Mouse (Mus musculus): ENCODE results near the gene Eif5a. TPM values are rescaled to one million over a fixed set of nuclear protein-coding genes. Genes with fewer than 3 reads are reported as not detected.

Gene Eif5a
- polyA plus RNA-seq, 1 experiment from 2014 or later: 1,317 TPM

DNA sequence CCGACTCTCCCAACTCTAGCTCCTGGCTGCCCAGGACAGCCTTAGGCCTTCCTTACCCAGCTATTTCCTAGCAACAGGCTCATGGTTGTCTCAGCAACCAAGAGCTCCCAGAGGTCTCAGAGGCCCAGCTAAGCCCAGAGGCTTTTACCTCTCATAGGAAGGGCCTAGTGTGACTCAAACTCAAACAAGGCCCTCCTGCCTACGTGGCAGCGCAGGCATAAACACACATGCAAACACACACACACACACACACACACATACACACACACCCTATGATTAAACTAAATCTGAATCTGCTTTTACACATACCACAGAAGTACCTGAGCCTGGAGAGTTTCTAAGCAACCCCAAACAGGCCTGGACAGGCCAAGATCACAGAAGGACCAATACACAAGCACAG lies 43.4 kb downstream of the Eif5a start:
- H3K4me2 ChIP-seq (ENCODE audit: low read depth, low read length): peak overlapping the region; percentile 7; the same call in 1 of the 2 replicates
- no peak for ATAC-seq (replicated peaks; ENCODE audit: extremely low read depth, insufficient read depth, low FRiP score)
- H3K36me3 ChIP-seq (ENCODE audit: control insufficient read depth, insufficient read depth): no peaks in the 10 kb centered on the region
- 90% methylated on average over 3 of the region's 3 CpGs for WGBS
- H3K4me1 ChIP-seq (ENCODE audit: control insufficient read depth, insufficient read depth, low read length): peaks cover 20% of the 10 kb centered on the region
- H3K4me3 ChIP-seq (ENCODE audit: low read length): no peak overlapping the region
- H3K27me3 ChIP-seq (ENCODE audit: control insufficient read depth, insufficient read depth, low read length): no peaks in the 10 kb centered on the region
- H3K9ac ChIP-seq (ENCODE audit: low read length): no peak overlapping the region
- no peak overlapping the region for H3K27ac ChIP-seq (ENCODE audit: low read length)
- no peaks in the 10 kb centered on the region for H3K9me3 ChIP-seq (replicated peaks; ENCODE audit: control insufficient read depth, low read length)

DNA sequence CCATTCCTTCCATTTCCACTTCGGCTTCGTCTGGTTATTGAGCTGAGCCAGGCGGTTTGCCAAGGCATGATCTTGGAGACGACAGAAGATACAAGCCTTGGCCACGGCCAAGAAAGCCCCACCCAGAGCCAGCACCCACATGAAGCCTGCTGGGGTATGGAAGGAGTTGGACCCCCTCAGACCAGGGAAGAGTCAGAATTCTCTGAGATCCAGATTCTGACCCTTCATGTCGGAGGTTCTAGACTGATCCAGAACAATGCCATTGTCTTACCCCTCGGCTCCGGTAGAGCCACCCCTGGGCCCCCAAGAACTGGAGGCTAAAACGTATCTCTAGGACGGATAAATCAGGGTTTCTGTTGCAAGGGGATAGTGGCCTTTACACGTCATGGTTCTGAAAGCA lies 43.9 kb downstream of the Eif5a start, which contains the start of gene Tmem95:
Gene Tmem95 (minus strand): TSS at position 141 of the 400 bp plus-strand sequence.
- ATAC-seq (replicated peaks; ENCODE audit: extremely low read depth, insufficient read depth, low FRiP score): no peak
- Histone ChIP-seq H3K9ac (ENCODE audit: low read length) (peak within 1 kb of the TSS; percentile 45; the same call in 1 of the 2 replicates), H3K27ac (ENCODE audit: low read length) (no peak within 1 kb of the TSS), H3K36me3 (ENCODE audit: control insufficient read depth, insufficient read depth) (no peaks in the 10 kb centered on the region), H3K4me2 (ENCODE audit: low read depth, low read length) (peak within 1 kb of the TSS; percentile 49), H3K27me3 (ENCODE audit: control insufficient read depth, insufficient read depth, low read length) (no peaks in the 10 kb centered on the region), H3K9me3 (replicated peaks; ENCODE audit: control insufficient read depth, low read length) (no peaks in the 10 kb centered on the region), H3K4me3 (ENCODE audit: low read length) (peak within 1 kb of the TSS; percentile 16; the same call in 1 of the 2 replicates), H3K4me1 (ENCODE audit: control insufficient read depth, insufficient read depth, low read length) (peaks cover 20% of the 10 kb centered on the region)
- WGBS: 82% methylated on average over 11 of the region's 11 CpGs

GRCm38 (mm10) chr11:69876867-69877266 lies 44.9 kb downstream of the Eif5a start:
- peak overlapping the region; percentile 74 for H3K27ac ChIP-seq (ENCODE audit: low read length)
- H3K9me3 ChIP-seq (replicated peaks; ENCODE audit: control insufficient read depth, low read length): no peaks in the 10 kb centered on the region
- peak overlapping the region; percentile 16; the same call in 1 of the 2 replicates for H3K4me3 ChIP-seq (ENCODE audit: low read length)
- H3K27me3 ChIP-seq (ENCODE audit: control insufficient read depth, insufficient read depth, low read length): no peaks in the 10 kb centered on the region
- under 1% methylated on average over 11 of the region's 12 CpGs for WGBS
- H3K4me2 ChIP-seq (ENCODE audit: low read depth, low read length): peak overlapping the region; percentile 49
- no peak for ATAC-seq (replicated peaks; ENCODE audit: extremely low read depth, insufficient read depth, low FRiP score)
- H3K36me3 ChIP-seq (ENCODE audit: control insufficient read depth, insufficient read depth): no peaks in the 10 kb centered on the region
- H3K4me1 ChIP-seq (ENCODE audit: control insufficient read depth, insufficient read depth, low read length): peaks cover 19% of the 10 kb centered on the region
- peak overlapping the region; percentile 45; the same call in 1 of the 2 replicates for H3K9ac ChIP-seq (ENCODE audit: low read length)

GRCm38 (mm10) chr11:69876186-69876585 lies 45.6 kb downstream of the Eif5a start:
- Histone ChIP-seq H3K4me2 (ENCODE audit: low read depth, low read length) (no peak overlapping the region), H3K4me3 (ENCODE audit: low read length) (no peak overlapping the region), H3K36me3 (ENCODE audit: control insufficient read depth, insufficient read depth) (no peaks in the 10 kb centered on the region), H3K4me1 (ENCODE audit: control insufficient read depth, insufficient read depth, low read length) (peaks cover 12% of the 10 kb centered on the region), H3K9me3 (replicated peaks; ENCODE audit: control insufficient read depth, low read length) (no peaks in the 10 kb centered on the region), H3K27ac (ENCODE audit: low read length) (peak overlapping the region; percentile 74), H3K27me3 (ENCODE audit: control insufficient read depth, insufficient read depth, low read length) (no peaks in the 10 kb centered on the region), H3K9ac (ENCODE audit: low read length) (no peak overlapping the region)
- ATAC-seq (replicated peaks; ENCODE audit: extremely low read depth, insufficient read depth, low FRiP score): peak; percentile 38
- WGBS: 37% methylated on average over 7 of the region's 7 CpGs

DNA sequence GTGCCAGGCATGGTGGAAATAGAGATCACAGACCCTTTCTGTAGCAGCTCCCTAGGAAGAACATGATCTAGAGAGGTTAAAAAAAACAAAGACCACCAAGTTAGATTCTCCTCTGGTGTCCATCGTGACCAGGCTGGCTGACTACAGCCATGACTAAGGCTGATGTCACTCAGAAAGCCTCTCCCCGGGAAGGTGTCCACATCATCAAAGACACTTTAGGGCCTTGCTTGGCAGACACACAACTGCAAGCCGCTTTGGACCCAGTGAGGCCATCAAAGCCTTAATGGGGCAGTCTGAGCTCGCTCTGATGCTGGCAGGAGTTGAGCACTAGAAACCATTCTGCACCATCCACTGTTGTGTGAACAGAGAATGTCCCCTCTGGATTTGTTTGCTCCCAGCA lies 49.3 kb downstream of the Eif5a start:
- no peak overlapping the region for H3K4me3 ChIP-seq (ENCODE audit: low read length)
- no peak overlapping the region for H3K4me2 ChIP-seq (ENCODE audit: low read depth, low read length)
- no peaks in the 10 kb centered on the region for H3K36me3 ChIP-seq (ENCODE audit: control insufficient read depth, insufficient read depth)
- no peak for ATAC-seq (replicated peaks; ENCODE audit: extremely low read depth, insufficient read depth, low FRiP score)
- peaks cover 5% of the 10 kb centered on the region; the same call in 1 of the 2 replicates for H3K4me1 ChIP-seq (ENCODE audit: control insufficient read depth, insufficient read depth, low read length)
- no peaks in the 10 kb centered on the region for H3K27me3 ChIP-seq (ENCODE audit: control insufficient read depth, insufficient read depth, low read length)
- 70% methylated on average over 4 of the region's 4 CpGs for WGBS
- no peaks in the 10 kb centered on the region for H3K9me3 ChIP-seq (replicated peaks; ENCODE audit: control insufficient read depth, low read length)
- no peak overlapping the region for H3K27ac ChIP-seq (ENCODE audit: low read length)
- no peak overlapping the region for H3K9ac ChIP-seq (ENCODE audit: low read length)

GRCm38 (mm10) chr11:69871822-69872221 lies 49.9 kb downstream of the Eif5a start:
- WGBS: 84% methylated on average over 7 of the region's 7 CpGs
- Histone ChIP-seq H3K36me3 (ENCODE audit: control insufficient read depth, insufficient read depth) (no peaks in the 10 kb centered on the region), H3K27me3 (ENCODE audit: control insufficient read depth, insufficient read depth, low read length) (no peaks in the 10 kb centered on the region), H3K4me1 (ENCODE audit: control insufficient read depth, insufficient read depth, low read length) (no peaks in the 10 kb centered on the region; the same call in 1 of the 2 replicates), H3K4me3 (ENCODE audit: low read length) (no peak overlapping the region), H3K9me3 (replicated peaks; ENCODE audit: control insufficient read depth, low read length) (no peaks in the 10 kb centered on the region), H3K4me2 (ENCODE audit: low read depth, low read length) (no peak overlapping the region), H3K27ac (ENCODE audit: low read length) (no peak overlapping the region), H3K9ac (ENCODE audit: low read length) (no peak overlapping the region)
- no peak for ATAC-seq (replicated peaks; ENCODE audit: extremely low read depth, insufficient read depth, low FRiP score)

- Histone ChIP-seq H3K27me3 (ENCODE audit: control insufficient read depth, insufficient read depth, low read length) (no peaks in the 10 kb centered on the region), H3K36me3 (ENCODE audit: control insufficient read depth, insufficient read depth) (no peaks in the 10 kb centered on the region), H3K9ac (ENCODE audit: low read length) (no peak overlapping the region), H3K4me1 (ENCODE audit: control insufficient read depth, insufficient read depth, low read length) (no peaks in the 10 kb centered on the region), H3K4me3 (ENCODE audit: low read length) (no peak overlapping the region), H3K9me3 (replicated peaks; ENCODE audit: control insufficient read depth, low read length) (no peaks in the 10 kb centered on the region), H3K4me2 (ENCODE audit: low read depth, low read length) (no peak overlapping the region), H3K27ac (ENCODE audit: low read length) (no peak overlapping the region)
- WGBS: 85% methylated on average over 2 of the region's 2 CpGs
- no peak for ATAC-seq (replicated peaks; ENCODE audit: extremely low read depth, insufficient read depth, low FRiP score)
Observed at GRCm38 (mm10) chr11:69870289-69871069, 51.3 kb downstream of the Eif5a start.

DNA sequence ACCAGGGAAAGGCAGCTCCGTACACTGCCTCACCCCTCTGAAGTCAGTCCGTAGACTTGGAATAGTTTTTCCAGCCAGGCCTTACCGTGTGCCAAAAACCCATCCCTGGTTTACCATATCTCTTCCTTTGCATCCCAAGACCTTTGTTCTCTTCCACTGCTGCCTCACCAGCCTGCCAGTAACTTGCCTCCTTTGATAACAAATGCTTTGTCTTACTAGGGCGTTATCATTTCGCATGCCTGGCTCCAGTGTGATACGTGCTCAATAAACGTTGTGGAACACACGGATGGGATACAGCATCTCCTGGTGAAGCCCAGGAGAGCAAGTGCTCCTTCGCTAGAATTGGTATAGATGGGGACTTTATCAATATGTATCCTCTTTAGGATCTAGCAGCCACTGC lies 54.4 kb downstream of the Eif5a start:
- WGBS: 45% methylated on average over 9 of the region's 9 CpGs
- Histone ChIP-seq H3K4me1 (ENCODE audit: control insufficient read depth, insufficient read depth, low read length) (peaks cover 3% of the 10 kb centered on the region), H3K4me3 (ENCODE audit: low read length) (no peak overlapping the region), H3K36me3 (ENCODE audit: control insufficient read depth, insufficient read depth) (no peaks in the 10 kb centered on the region), H3K27me3 (ENCODE audit: control insufficient read depth, insufficient read depth, low read length) (no peaks in the 10 kb centered on the region), H3K9ac (ENCODE audit: low read length) (no peak overlapping the region), H3K27ac (ENCODE audit: low read length) (no peak overlapping the region), H3K9me3 (replicated peaks; ENCODE audit: control insufficient read depth, low read length) (no peaks in the 10 kb centered on the region), H3K4me2 (ENCODE audit: low read depth, low read length) (no peak overlapping the region)
- ATAC-seq (replicated peaks; ENCODE audit: extremely low read depth, insufficient read depth, low FRiP score): no peak
